Comparison of ENCODE assay signal across 8 mouse cellular contexts in genomic region chr15:79063160-79063740, GRCm38 (mm10). TPM values are rescaled to one million over a fixed set of nuclear protein-coding genes. Genes with fewer than 3 reads are reported as not detected.
DNase-seq lines count a peak whose midpoint lies in the region; ATAC-seq and TF ChIP-seq lines count a peak whose summit lies in the region.

No protein-coding gene starts in this region.

- H3K4me3 ChIP-seq in heart, embryonic 10.5 days, result peak overlapping the region; percentile 95
- H3K4me3 ChIP-seq in CH12.LX (replicated peaks in 1 of 3; ENCODE audit: low read depth in 2 of 3, low read length in 2 of 3, poor library complexity in 1 of 3), result peak overlapping the region in 2 of 3 experiments; percentile 19 to 39
- H3K4me3 ChIP-seq in hindbrain, embryonic 10.5 days, result peak overlapping the region; percentile 98
- peak overlapping the region; percentile 50 for H3K4me3 ChIP-seq in liver, embryonic 16.5 days (ENCODE audit: low read depth, low read length)

- TF ChIP-seq EP300 in CH12.LX (IDR thresholded peaks at IDR 0.05; ENCODE audit: low read length), result peak; percentile 48; the same call in 1 of the 2 replicates

- H3K27ac ChIP-seq in heart, embryonic 10.5 days, result peak overlapping the region; percentile 83
- peak overlapping the region; percentile 63 for H3K27ac ChIP-seq in CH12.LX (ENCODE audit: insufficient read depth, low read depth)
- H3K27ac ChIP-seq in hindbrain, embryonic 10.5 days, result peak overlapping the region; percentile 75
- peak overlapping the region; percentile 59 for H3K27ac ChIP-seq in liver, embryonic 16.5 days (ENCODE audit: low read length)

- peaks cover 17% of the 10 kb centered on the region for H3K79me2 ChIP-seq in CH12.LX (replicated peaks; ENCODE audit: control insufficient read depth, extremely low read depth, insufficient read depth, poor library complexity, severe bottlenecking)

- no peak for TF ChIP-seq CTCF in CH12.LX (conservative IDR thresholded peaks at IDR 0.05 in 1 of 2, IDR thresholded peaks at IDR 0.05 in 1 of 2; ENCODE audit: low read depth in 2 of 2, low read length in 2 of 2)

- DNase-seq in heart, embryonic 10.5 days (ENCODE audit: low spot score), result no peak
- no peak for DNase-seq in heart, adult 8-10 months (ENCODE audit: low spot score)
- no peak for DNase-seq in CH12.LX (ENCODE audit: extremely low read depth)
- no peak for DNase-seq in hindbrain, embryonic 10.5 days (ENCODE audit: low spot score)
- no peak for DNase-seq in thymus, postnatal 25 days
- DNase-seq in thymus, postnatal 4 days, result no peak
- no peak for DNase-seq in gastrocnemius, postnatal 14 days

- 9% methylated on average over 14 of the region's 14 CpGs for WGBS in heart, embryonic 10.5 days
- 11% methylated on average over 14 of the region's 14 CpGs for WGBS in hindbrain, embryonic 10.5 days
- WGBS in liver, embryonic 16.5 days (ENCODE audit: insufficient replicate concordance), result 10% methylated on average over 14 of the region's 14 CpGs

- peak overlapping the region; percentile 54 for H3K9ac ChIP-seq in CH12.LX (ENCODE audit: insufficient read depth, low read depth)
- H3K9ac ChIP-seq in liver, embryonic 16.5 days (ENCODE audit: low read depth, low read length), result peak overlapping the region; percentile 58

- in situ Hi-C loops in CH12.LX (cut with MboI; ENCODE audit: low pct_ligation_motif_present, low pct_unique_long_range_greater_than_20kb, low sequenced_read_pairs), result no loop called here

- dilution Hi-C loops in CH12.LX (cut with MboI; ENCODE audit: extremely low pct_ligation_motif_present, extremely low pct_unique_long_range_greater_than_20kb, low sequenced_read_pairs), result no loop called here

- no peaks in the 10 kb centered on the region for H3K27me3 ChIP-seq in heart, embryonic 10.5 days (ENCODE audit: insufficient read depth, poor library complexity, severe bottlenecking)
- H3K27me3 ChIP-seq in CH12.LX (replicated peaks), result no peaks in the 10 kb centered on the region
- H3K27me3 ChIP-seq in hindbrain, embryonic 10.5 days (ENCODE audit: insufficient read depth, poor library complexity, severe bottlenecking), result no peaks in the 10 kb centered on the region
- H3K27me3 ChIP-seq in liver, embryonic 16.5 days (ENCODE audit: control insufficient read depth, insufficient read depth, low read depth, low read length), result no peaks in the 10 kb centered on the region

- peak overlapping the region; percentile 90 for H3K4me2 ChIP-seq in CH12.LX (ENCODE audit: insufficient read depth, low read depth, poor library complexity, severe bottlenecking)
- H3K4me2 ChIP-seq in liver, embryonic 16.5 days (ENCODE audit: low read depth, low read length), result peak overlapping the region; percentile 78

- no peak for ATAC-seq in liver, embryonic 16.5 days (ENCODE audit: low read depth)

- peaks cover 58% of the 10 kb centered on the region for H3K4me1 ChIP-seq in heart, embryonic 10.5 days
- peaks cover 20 to 59% of the 10 kb centered on the region in 2 experiments for H3K4me1 ChIP-seq in CH12.LX (ENCODE audit: control insufficient read depth in 1 of 2, insufficient read depth in 2 of 2)
- H3K4me1 ChIP-seq in hindbrain, embryonic 10.5 days (replicated peaks), result peaks cover 35% of the 10 kb centered on the region
- H3K4me1 ChIP-seq in liver, embryonic 16.5 days (ENCODE audit: control insufficient read depth, low read depth, low read length), result peaks cover 66% of the 10 kb centered on the region

- peaks cover 28% of the 10 kb centered on the region for H3K36me3 ChIP-seq in heart, embryonic 10.5 days
- H3K36me3 ChIP-seq in CH12.LX (replicated peaks in 1 of 2; ENCODE audit: control insufficient read depth in 1 of 2, insufficient read depth in 1 of 2, low read length in 1 of 2), result peaks cover 27 to 30% of the 10 kb centered on the region in 2 experiments
- peaks cover 29% of the 10 kb centered on the region for H3K36me3 ChIP-seq in hindbrain, embryonic 10.5 days
- H3K36me3 ChIP-seq in liver, embryonic 16.5 days (ENCODE audit: control insufficient read depth, insufficient read depth), result peaks cover 27% of the 10 kb centered on the region

- TF ChIP-seq RAD21 in CH12.LX (IDR thresholded peaks at IDR 0.05; ENCODE audit: low read depth, low read length), result no peak

- intact Hi-C loops in gastrocnemius, postnatal 14 days (cut with DNase I; ENCODE audit: low total_unique reads), result no loop called here

- no peak for TF ChIP-seq POLR2A in CH12.LX (IDR thresholded peaks at IDR 0.05; ENCODE audit: low read depth, low read length)

- H3K9me3 ChIP-seq in heart, embryonic 10.5 days, result no peaks in the 10 kb centered on the region
- H3K9me3 ChIP-seq in CH12.LX (replicated peaks; ENCODE audit: low read length), result peaks cover 9% of the 10 kb centered on the region
- H3K9me3 ChIP-seq in hindbrain, embryonic 10.5 days, result no peaks in the 10 kb centered on the region
- H3K9me3 ChIP-seq in liver, embryonic 16.5 days (replicated peaks; ENCODE audit: control insufficient read depth, low read length), result no peaks in the 10 kb centered on the region

TF ChIP-seq in CH12.LX, 34 proteins besides CTCF, POLR2A, EP300 and RAD21 (continues in another document):
- TF ChIP-seq MEF2A (IDR thresholded peaks at IDR 0.05; ENCODE audit: borderline replicate concordance, low read depth, low read length) (no peak), PAX5 (IDR thresholded peaks at IDR 0.05; ENCODE audit: low read length) (no peak), MAFK (IDR thresholded peaks at IDR 0.05; ENCODE audit: insufficient replicate concordance, low read length) (no peak), USF1 (IDR thresholded peaks at IDR 0.05; ENCODE audit: low read depth, low read length) (no peak), ZKSCAN1 (IDR thresholded peaks at IDR 0.05; ENCODE audit: borderline replicate concordance, low read depth, low read length) (no peak; the same call in 1 of the 2 replicates), SIN3A (IDR thresholded peaks at IDR 0.05; ENCODE audit: low read length) (peak; percentile 68; the same call in 1 of the 2 replicates), TBP (conservative IDR thresholded peaks at IDR 0.05; ENCODE audit: low read depth, low read length) (0 out of 2 replicates have a peak, but pooled peaks have one; percentile 37), NELFE (IDR thresholded peaks at IDR 0.05; ENCODE audit: low read depth, low read length) (no peak), POLR2AphosphoS2 (IDR thresholded peaks at IDR 0.05; ENCODE audit: low read depth, low read length) (no peak), IRF4 (IDR thresholded peaks at IDR 0.05; ENCODE audit: low read depth, low read length) (peak; percentile 93), UBTF (IDR thresholded peaks at IDR 0.05; ENCODE audit: low read depth, low read length) (peak; percentile 34; the same call in 1 of the 2 replicates), KAT2A (IDR thresholded peaks at IDR 0.05; ENCODE audit: insufficient replicate concordance, low read length) (no peak)

RNA-seq across cellular contexts. Expression of gene Ankrd54, which starts 0.6 kb away (rescaled TPM):
- 34.8 and 48.7 TPM in 2 replicates for polyA plus RNA-seq in heart, embryonic 10.5 days (2016; fragmentation: Nextera tagmentation; extraction: Ambion mirVana)
- 1 to 10 TPM; 6.3 to 8.0 (median 7.6) TPM for total RNA-seq in heart, adult 8-10 months (2022)
- 37.1 and 38.6 TPM in 2 replicates for total RNA-seq in CH12.LX (2012; rRNA removed)
- 23.1 and 26.4 TPM in 2 replicates for total RNA-seq in CH12.LX (2014; rRNA removed)
- 21.8 and 22.8 TPM in 2 replicates for polyA plus RNA-seq in CH12.LX (2012; ENCODE audit: insufficient read length, low read depth)
- 65.9 and 78.2 TPM in 2 replicates for polyA plus RNA-seq in hindbrain, embryonic 10.5 days (2016; fragmentation: Nextera tagmentation; extraction: Ambion mirVana)
- 36.7 and 40.9 TPM in 2 replicates for polyA plus RNA-seq in liver, embryonic 16.5 days (2015; fragmentation: Nextera tagmentation; extraction: Ambion mirVana)
- total RNA-seq in gastrocnemius, postnatal 14 days (2021), result 1 to 10 TPM; 5.4 to 6.1 TPM

RNA-seq across cellular contexts. Expression of gene Eif3l, which starts 11.7 kb away (rescaled TPM):
- 201 and 226 TPM in 2 replicates for polyA plus RNA-seq in heart, embryonic 10.5 days (2016; fragmentation: Nextera tagmentation; extraction: Ambion mirVana)
- 10 to 100 TPM; 70.2 to 76.0 (median 74.9) TPM for total RNA-seq in heart, adult 8-10 months (2022)
- total RNA-seq in CH12.LX (2012; rRNA removed) (323 and 347 TPM in 2 replicates), CH12.LX (2014; rRNA removed) (379 and 392 TPM in 2 replicates)
- polyA plus RNA-seq in CH12.LX (2012; ENCODE audit: insufficient read length, low read depth), result 303 and 306 TPM in 2 replicates
- polyA plus RNA-seq in hindbrain, embryonic 10.5 days (2016; fragmentation: Nextera tagmentation; extraction: Ambion mirVana), result 238 and 262 TPM in 2 replicates
- 107 and 109 TPM in 2 replicates for polyA plus RNA-seq in liver, embryonic 16.5 days (2015; fragmentation: Nextera tagmentation; extraction: Ambion mirVana)
- 10 to 100 TPM; 65.8 to 69.7 TPM for total RNA-seq in gastrocnemius, postnatal 14 days (2021)

RNA-seq across cellular contexts. Expression of gene Galr3, which starts 21.6 kb away (rescaled TPM):
- polyA plus RNA-seq in heart, embryonic 10.5 days (2016; fragmentation: Nextera tagmentation; extraction: Ambion mirVana), result 0.26 TPM in 1 of 2 replicates, not detected in the other
- not detected for total RNA-seq in heart, adult 8-10 months (2022)
- total RNA-seq in CH12.LX (2012; rRNA removed) (1.6 TPM in 2 replicates), CH12.LX (2014; rRNA removed) (0.70 and 0.90 TPM in 2 replicates)
- polyA plus RNA-seq in CH12.LX (2012; ENCODE audit: insufficient read length, low read depth), result 0.75 and 1.2 TPM in 2 replicates
- not detected in 2 replicates for polyA plus RNA-seq in hindbrain, embryonic 10.5 days (2016; fragmentation: Nextera tagmentation; extraction: Ambion mirVana)
- polyA plus RNA-seq in liver, embryonic 16.5 days (2015; fragmentation: Nextera tagmentation; extraction: Ambion mirVana), result 0.20 TPM in 1 of 2 replicates, not detected in the other
- total RNA-seq in gastrocnemius, postnatal 14 days (2021), result under 1 TPM in 1 of 2 experiments, not detected in 1; 0.23 TPM

RNA-seq across cellular contexts. Expression of gene H1f0, which starts 35.0 kb away (rescaled TPM):
- 195 and 250 TPM in 2 replicates for polyA plus RNA-seq in heart, embryonic 10.5 days (2016; fragmentation: Nextera tagmentation; extraction: Ambion mirVana)
- total RNA-seq in heart, adult 8-10 months (2022), result 10 to 100 TPM; 64.1 to 92.7 (median 77.5) TPM
- 70.6 and 100 TPM in 2 replicates for total RNA-seq in CH12.LX (2012; rRNA removed)
- total RNA-seq in CH12.LX (2014; rRNA removed), result 15.9 TPM in 2 replicates
- polyA plus RNA-seq in CH12.LX (2012; ENCODE audit: insufficient read length, low read depth), result 11.9 and 12.5 TPM in 2 replicates
- 447 and 561 TPM in 2 replicates for polyA plus RNA-seq in hindbrain, embryonic 10.5 days (2016; fragmentation: Nextera tagmentation; extraction: Ambion mirVana)
- polyA plus RNA-seq in liver, embryonic 16.5 days (2015; fragmentation: Nextera tagmentation; extraction: Ambion mirVana), result 134 and 136 TPM in 2 replicates
- 100 to 1,000 TPM; 129 to 164 TPM for total RNA-seq in gastrocnemius, postnatal 14 days (2021)

RNA-seq across cellular contexts. Expression of gene Micall1, which starts 45.4 kb away (rescaled TPM):
- polyA plus RNA-seq in heart, embryonic 10.5 days (2016; fragmentation: Nextera tagmentation; extraction: Ambion mirVana), result 13.1 and 14.5 TPM in 2 replicates
- total RNA-seq in heart, adult 8-10 months (2022), result 10 to 100 TPM; 41.2 to 42.2 (median 41.5) TPM
- total RNA-seq in CH12.LX (2012; rRNA removed), result 6.3 and 6.7 TPM in 2 replicates
- 1.5 and 1.7 TPM in 2 replicates for total RNA-seq in CH12.LX (2014; rRNA removed)
- 8.9 and 10.4 TPM in 2 replicates for polyA plus RNA-seq in CH12.LX (2012; ENCODE audit: insufficient read length, low read depth)
- 7.0 and 8.8 TPM in 2 replicates for polyA plus RNA-seq in hindbrain, embryonic 10.5 days (2016; fragmentation: Nextera tagmentation; extraction: Ambion mirVana)
- polyA plus RNA-seq in liver, embryonic 16.5 days (2015; fragmentation: Nextera tagmentation; extraction: Ambion mirVana), result 0.93 and 1.0 TPM in 2 replicates
- total RNA-seq in gastrocnemius, postnatal 14 days (2021), result 10 to 100 TPM; 14.4 to 15.8 TPM

Comparison
In these comparisons a context has a peak if more than half of its experiments do, and no peak if none do; other contexts are left out.
1. H3K4me3 ChIP-seq: peak in every context shown above with its lines; median percentile 98 in hindbrain, embryonic 10.5 days; 95 in heart, embryonic 10.5 days; 50 in liver, embryonic 16.5 days; 29 in CH12.LX.